Mouse (Mus musculus): ENCODE measurements at regions not wholly inside any gene's neighbourhood (a gene's known extent, or its start where the extent isn't known, plus 50 kb on each side); places are given as distances from the start of the nearest gene placed in this dataset.

DNA sequence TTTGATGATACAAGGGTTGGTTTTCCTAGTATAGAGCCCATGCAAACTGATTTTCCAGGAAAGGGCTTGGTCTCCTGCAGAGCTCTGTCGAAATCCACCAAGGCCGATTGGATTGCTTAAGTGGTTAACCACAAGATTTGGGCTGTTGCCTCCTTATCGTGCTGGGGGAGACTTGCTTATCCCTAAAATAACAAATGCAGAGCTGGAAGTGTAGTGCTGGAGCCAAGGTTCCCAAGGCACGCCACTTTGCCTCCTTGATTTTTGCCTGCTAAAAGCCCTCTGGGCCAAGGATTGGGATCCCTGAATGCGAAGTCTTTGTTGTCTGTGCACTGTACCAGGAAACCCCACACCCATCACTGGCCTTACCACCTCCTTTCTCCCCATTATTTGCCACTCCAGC is 52.8 kb upstream of the Tmem178 start:
- H3K4me1 ChIP-seq (ENCODE audit: insufficient read depth, low read length): 0 out of 2 replicates have a peak, but pooled peaks cover 10% of the 10 kb centered on the region
- TF ChIP-seq CTCF (IDR thresholded peaks at IDR 0.05; ENCODE audit: low read depth): no peak
- H3K4me3 ChIP-seq (ENCODE audit: low read length): no peak overlapping the region
- DNase-seq (ENCODE audit: low spot score) (no peak), ATAC-seq (no peak)
- H3K9me3 ChIP-seq (ENCODE audit: low read length): no peaks in the 10 kb centered on the region
- WGBS: 70% methylated on average over 5 of the region's 5 CpGs
- H3K9ac ChIP-seq (replicated peaks; ENCODE audit: low read length): no peak overlapping the region
- H3K27ac ChIP-seq: no peak overlapping the region
- H3K27me3 ChIP-seq (ENCODE audit: insufficient read depth, low read length): no peaks in the 10 kb centered on the region
- no peaks in the 10 kb centered on the region for H3K36me3 ChIP-seq (ENCODE audit: insufficient read depth, low read length)
- H3K4me2 ChIP-seq (ENCODE audit: low read depth, low read length): no peak overlapping the region

DNA sequence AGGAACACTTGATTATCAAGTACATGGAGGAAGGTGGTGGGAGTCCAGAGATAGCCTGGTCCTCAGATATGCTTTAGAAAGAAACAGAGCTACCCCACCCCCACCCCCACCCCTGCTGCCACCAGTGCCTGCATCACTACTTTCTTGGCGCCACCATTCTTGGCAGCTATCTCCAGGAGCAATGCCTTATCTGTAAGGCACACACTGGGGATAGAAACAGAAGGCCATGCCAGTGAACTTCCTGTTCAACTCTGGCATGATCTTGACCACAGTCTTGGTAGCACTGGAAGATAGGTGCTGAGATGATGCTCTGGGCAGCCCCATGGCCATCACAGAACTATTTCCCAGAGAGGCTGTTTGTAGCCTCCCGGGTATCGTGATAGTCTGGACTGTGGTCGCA is 55.3 kb upstream of the Tmem178 start:
- DNase-seq (ENCODE audit: low spot score) (no peak), ATAC-seq (no peak)
- Histone ChIP-seq H3K4me1 (ENCODE audit: insufficient read depth, low read length) (0 out of 2 replicates have a peak, but pooled peaks cover 15% of the 10 kb centered on the region), H3K9ac (replicated peaks; ENCODE audit: low read length) (no peak overlapping the region), H3K27ac (no peak overlapping the region), H3K4me3 (ENCODE audit: low read length) (no peak overlapping the region), H3K36me3 (ENCODE audit: insufficient read depth, low read length) (no peaks in the 10 kb centered on the region), H3K4me2 (ENCODE audit: low read depth, low read length) (no peak overlapping the region), H3K9me3 (ENCODE audit: low read length) (no peaks in the 10 kb centered on the region), H3K27me3 (ENCODE audit: insufficient read depth, low read length) (no peaks in the 10 kb centered on the region)
- TF ChIP-seq CTCF (IDR thresholded peaks at IDR 0.05; ENCODE audit: low read depth): no peak
- WGBS: 90% methylated on average over 4 of the region's 4 CpGs

DNA sequence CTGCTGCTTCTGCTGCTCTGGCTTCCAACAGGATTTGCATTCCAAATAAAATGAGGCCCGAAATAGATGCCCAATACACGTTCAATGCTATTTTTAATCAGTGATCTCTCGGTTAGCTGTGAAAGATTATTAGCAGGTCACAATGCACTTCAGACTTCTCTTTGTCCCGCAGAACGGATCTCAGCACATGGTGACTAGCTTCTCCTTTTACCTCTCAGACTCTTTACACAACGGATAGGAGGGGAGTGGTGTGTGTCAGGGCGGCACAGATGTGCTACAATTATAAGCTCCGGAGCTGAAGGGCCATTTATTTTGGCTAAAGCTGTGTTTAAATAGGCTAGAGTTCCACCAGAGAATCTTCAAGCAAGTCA is 56.7 kb upstream of the Tmem178 start:
- no peak overlapping the region for H3K9ac ChIP-seq (replicated peaks; ENCODE audit: low read length)
- H3K4me2 ChIP-seq (ENCODE audit: low read depth, low read length): 0 out of 2 replicates have a peak overlapping the region, but pooled peaks have one; percentile 27
- no peaks in the 10 kb centered on the region for H3K36me3 ChIP-seq (ENCODE audit: insufficient read depth, low read length)
- ATAC-seq: no peak
- peak; percentile 24 for DNase-seq (ENCODE audit: low spot score)
- no peaks in the 10 kb centered on the region for H3K27me3 ChIP-seq (ENCODE audit: insufficient read depth, low read length)
- peak overlapping the region; percentile 8 for H3K27ac ChIP-seq
- H3K4me3 ChIP-seq (ENCODE audit: low read length): no peak overlapping the region
- 0 out of 2 replicates have a peak, but pooled peaks cover 15% of the 10 kb centered on the region for H3K4me1 ChIP-seq (ENCODE audit: insufficient read depth, low read length)
- H3K9me3 ChIP-seq (ENCODE audit: low read length): no peaks in the 10 kb centered on the region
- no peak for TF ChIP-seq CTCF (IDR thresholded peaks at IDR 0.05; ENCODE audit: low read depth)
- WGBS: 21% methylated on average over 8 of the region's 8 CpGs

DNA sequence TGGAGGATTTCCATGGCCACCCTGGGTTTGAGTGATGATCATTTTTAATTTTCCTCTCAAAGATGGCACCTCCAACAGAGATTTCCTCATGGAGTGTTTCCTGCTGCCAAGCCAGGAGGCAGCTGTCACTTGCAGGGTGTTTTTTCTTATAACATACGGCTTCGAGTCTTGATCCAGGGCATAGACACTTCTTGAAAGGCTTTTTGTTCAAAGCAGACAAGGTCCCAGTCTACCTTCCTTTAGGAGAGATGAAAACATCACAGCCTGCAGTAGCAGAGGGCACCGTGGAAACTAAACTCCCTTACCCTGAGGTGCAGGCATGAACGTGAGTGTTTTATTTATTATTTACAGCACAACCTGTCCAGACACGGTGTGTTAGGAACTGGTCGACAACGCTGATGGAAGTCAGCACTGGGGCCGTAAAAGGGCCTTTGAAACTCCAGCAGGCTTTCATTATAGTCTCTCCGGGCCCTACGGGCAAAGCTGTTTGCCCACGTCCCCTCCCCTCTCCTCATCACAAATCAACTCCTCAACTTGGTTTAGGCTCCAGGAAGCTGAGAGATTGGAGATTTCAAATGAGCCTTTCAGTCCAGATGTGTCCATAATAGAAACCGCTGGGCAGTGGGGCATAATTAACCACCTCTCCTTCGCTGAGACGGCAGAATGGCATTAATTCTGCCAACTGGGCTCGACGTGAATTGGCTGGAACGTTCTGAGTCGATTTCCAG is 57.2 kb upstream of the Tmem178 start:
- H3K27me3 ChIP-seq (ENCODE audit: insufficient read depth, low read length): no peaks in the 10 kb centered on the region
- 0 out of 2 replicates have a peak, but pooled peaks cover 15% of the 10 kb centered on the region for H3K4me1 ChIP-seq (ENCODE audit: insufficient read depth, low read length)
- no peak overlapping the region for H3K4me3 ChIP-seq (ENCODE audit: low read length)
- ATAC-seq (peak; percentile 24; the same call in 1 of the 2 replicates), DNase-seq (ENCODE audit: low spot score) (peak; percentile 69)
- TF ChIP-seq CTCF (IDR thresholded peaks at IDR 0.05; ENCODE audit: low read depth): no peak
- H3K36me3 ChIP-seq (ENCODE audit: insufficient read depth, low read length): no peaks in the 10 kb centered on the region
- 0 out of 2 replicates have a peak overlapping the region, but pooled peaks have one; percentile 27 for H3K4me2 ChIP-seq (ENCODE audit: low read depth, low read length)
- H3K9ac ChIP-seq (replicated peaks; ENCODE audit: low read length): no peak overlapping the region
- H3K9me3 ChIP-seq (ENCODE audit: low read length): no peaks in the 10 kb centered on the region
- peak overlapping the region; percentile 8 for H3K27ac ChIP-seq
- WGBS: 15% methylated on average over 18 of the region's 18 CpGs

DNA sequence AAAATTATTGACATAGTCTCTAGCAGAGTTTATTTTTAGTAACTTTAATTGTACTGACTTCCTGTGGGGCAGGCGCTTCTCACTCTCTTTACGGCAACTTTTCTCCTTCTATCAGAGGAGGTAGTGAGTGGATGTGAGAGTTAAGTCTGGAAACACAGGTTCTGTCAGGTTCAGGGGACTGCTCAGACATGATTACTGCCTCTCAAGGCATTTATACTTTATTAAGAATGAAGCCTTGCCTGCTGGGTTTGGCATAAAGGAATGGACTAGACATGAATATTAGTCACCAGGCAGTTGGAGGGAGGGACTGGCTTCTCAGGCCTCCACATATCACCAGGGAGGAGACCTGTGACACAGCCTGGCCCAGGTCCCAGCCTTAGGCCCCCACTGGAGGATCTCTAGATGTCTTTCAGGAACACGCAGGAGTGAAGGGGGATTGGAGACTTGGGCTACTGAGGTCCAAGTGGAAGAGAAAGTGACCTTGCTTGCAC is 58.2 kb upstream of the Tmem178 start:
- Histone ChIP-seq H3K9ac (replicated peaks; ENCODE audit: low read length) (no peak overlapping the region), H3K27me3 (ENCODE audit: insufficient read depth, low read length) (no peaks in the 10 kb centered on the region), H3K9me3 (ENCODE audit: low read length) (no peaks in the 10 kb centered on the region), H3K4me1 (ENCODE audit: insufficient read depth, low read length) (0 out of 2 replicates have a peak, but pooled peaks cover 15% of the 10 kb centered on the region), H3K4me2 (ENCODE audit: low read depth, low read length) (no peak overlapping the region), H3K4me3 (ENCODE audit: low read length) (no peak overlapping the region), H3K27ac (0 out of 2 replicates have a peak overlapping the region, but pooled peaks have one; percentile 12), H3K36me3 (ENCODE audit: insufficient read depth, low read length) (no peaks in the 10 kb centered on the region)
- DNase-seq (ENCODE audit: low spot score) (peak; percentile 5), ATAC-seq (no peak)
- 53% methylated on average over 3 of the region's 3 CpGs for WGBS
- no peak for TF ChIP-seq CTCF (IDR thresholded peaks at IDR 0.05; ENCODE audit: low read depth)

DNA sequence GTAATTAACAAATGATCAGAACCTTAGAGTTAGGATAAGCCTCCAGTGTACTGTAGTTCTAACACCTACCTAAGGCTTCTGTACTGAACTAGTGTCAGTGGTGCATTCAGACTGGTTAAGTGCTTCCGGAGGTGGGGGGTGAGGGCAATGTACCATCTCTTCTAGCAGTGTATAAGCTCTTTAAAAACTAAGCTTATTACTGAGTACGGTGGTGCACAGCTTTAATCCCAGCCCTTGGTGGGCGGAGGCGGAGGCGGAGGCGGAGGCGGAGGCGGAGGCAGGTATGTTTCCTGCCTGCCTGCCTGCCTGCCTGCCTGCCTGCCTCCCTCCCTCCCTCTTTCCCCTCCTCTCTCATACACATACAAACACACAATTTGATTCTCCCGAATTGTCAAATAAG is 58.7 kb upstream of the Tmem178 start:
- TF ChIP-seq CTCF (IDR thresholded peaks at IDR 0.05; ENCODE audit: low read depth): no peak
- WGBS: 70% methylated on average over 9 of the region's 9 CpGs
- Histone ChIP-seq H3K4me2 (ENCODE audit: low read depth, low read length) (no peak overlapping the region), H3K4me3 (ENCODE audit: low read length) (no peak overlapping the region), H3K27me3 (ENCODE audit: insufficient read depth, low read length) (no peaks in the 10 kb centered on the region), H3K36me3 (ENCODE audit: insufficient read depth, low read length) (no peaks in the 10 kb centered on the region), H3K9me3 (ENCODE audit: low read length) (no peaks in the 10 kb centered on the region), H3K27ac (no peak overlapping the region), H3K9ac (replicated peaks; ENCODE audit: low read length) (no peak overlapping the region), H3K4me1 (ENCODE audit: insufficient read depth, low read length) (0 out of 2 replicates have a peak, but pooled peaks cover 15% of the 10 kb centered on the region)
- DNase-seq (ENCODE audit: low spot score): no peak
- ATAC-seq: no peak

DNA sequence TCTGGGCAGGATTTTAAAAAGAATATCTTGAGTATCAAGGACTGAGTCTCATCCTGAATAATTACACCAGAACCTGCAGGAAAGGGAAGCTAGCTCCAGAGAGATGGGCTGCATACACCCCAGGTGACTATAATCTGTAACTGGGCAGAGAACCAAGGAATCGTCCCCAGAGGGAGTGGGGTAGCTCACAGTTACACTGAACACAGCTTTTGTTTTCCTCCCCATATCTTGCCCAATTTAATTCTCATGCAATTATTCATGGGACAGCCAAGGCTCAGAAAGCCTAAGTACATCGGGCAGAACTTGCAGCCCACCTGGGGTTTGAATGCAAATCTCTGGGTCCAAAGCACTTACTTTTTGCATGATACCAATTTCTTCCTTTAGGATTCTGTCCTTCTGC is 59.5 kb upstream of the Tmem178 start:
- no peak overlapping the region for H3K27ac ChIP-seq
- H3K4me2 ChIP-seq (ENCODE audit: low read depth, low read length): no peak overlapping the region
- H3K9ac ChIP-seq (replicated peaks; ENCODE audit: low read length): no peak overlapping the region
- no peaks in the 10 kb centered on the region for H3K9me3 ChIP-seq (ENCODE audit: low read length)
- ATAC-seq (no peak), DNase-seq (ENCODE audit: low spot score) (peak; percentile 32)
- WGBS: 30% methylated on average over 2 of the region's 2 CpGs
- no peaks in the 10 kb centered on the region for H3K36me3 ChIP-seq (ENCODE audit: insufficient read depth, low read length)
- TF ChIP-seq CTCF (IDR thresholded peaks at IDR 0.05; ENCODE audit: low read depth): no peak
- H3K4me1 ChIP-seq (ENCODE audit: insufficient read depth, low read length): 0 out of 2 replicates have a peak, but pooled peaks cover 15% of the 10 kb centered on the region
- no peaks in the 10 kb centered on the region for H3K27me3 ChIP-seq (ENCODE audit: insufficient read depth, low read length)
- H3K4me3 ChIP-seq (ENCODE audit: low read length): no peak overlapping the region
